Mouse (Mus musculus) lung, postnatal 36 days (tissue): ENCODE data around the gene Skap1.
"Not testable (repeated sequence)": the region's sequence is repeated elsewhere in the genome, so short reads cannot be mapped to it uniquely, and the experiment has no call there.

Experiments
- DNase-seq: peaks from one replicate; pipeline ENCODE4 v3.0.0; 2022; ENCODE audit warnings: mixed read lengths

Skap1 gene

DNA sequence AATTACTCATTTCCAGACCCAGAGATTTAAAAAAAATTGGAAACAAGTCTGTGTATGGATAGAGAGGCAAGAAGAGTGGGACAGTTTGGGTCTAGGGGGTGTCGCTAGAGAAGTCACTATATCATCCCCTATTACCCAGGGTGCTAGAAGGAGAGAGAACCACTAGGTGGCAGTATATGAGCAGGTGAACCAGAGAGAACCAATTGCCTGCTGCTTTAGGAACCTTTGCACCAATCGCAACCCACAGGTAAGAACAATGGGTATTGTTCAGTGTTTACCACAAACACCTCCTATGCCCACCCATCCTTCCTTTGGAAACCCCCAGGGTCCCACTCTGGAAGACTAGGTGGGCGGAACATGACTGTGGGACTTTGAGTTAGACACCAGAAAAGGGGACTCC, 295.6 kb downstream of the Skap1 start:
- peak; percentile 90 for DNase-seq

DNA sequence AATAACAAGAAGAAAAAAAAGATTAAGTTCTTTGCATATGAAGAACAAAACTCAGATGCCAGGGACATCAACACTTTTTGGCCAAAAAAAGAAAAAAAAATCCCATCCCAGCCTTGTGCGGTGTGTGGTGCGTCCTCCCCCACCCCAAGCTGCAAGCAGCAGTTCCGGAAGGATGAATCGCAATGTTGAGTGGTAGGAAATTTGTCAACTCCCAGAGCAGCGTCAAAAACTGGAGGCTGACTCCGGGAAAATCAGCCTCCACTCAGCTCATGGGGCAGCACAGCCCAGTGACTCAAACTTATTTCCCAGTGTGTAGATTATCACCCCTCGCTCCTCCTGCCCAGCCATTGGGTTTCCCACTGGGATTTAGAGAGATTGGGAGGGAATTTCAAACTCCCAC, 297.6 kb downstream of the Skap1 start:
- no peak for DNase-seq

DNA sequence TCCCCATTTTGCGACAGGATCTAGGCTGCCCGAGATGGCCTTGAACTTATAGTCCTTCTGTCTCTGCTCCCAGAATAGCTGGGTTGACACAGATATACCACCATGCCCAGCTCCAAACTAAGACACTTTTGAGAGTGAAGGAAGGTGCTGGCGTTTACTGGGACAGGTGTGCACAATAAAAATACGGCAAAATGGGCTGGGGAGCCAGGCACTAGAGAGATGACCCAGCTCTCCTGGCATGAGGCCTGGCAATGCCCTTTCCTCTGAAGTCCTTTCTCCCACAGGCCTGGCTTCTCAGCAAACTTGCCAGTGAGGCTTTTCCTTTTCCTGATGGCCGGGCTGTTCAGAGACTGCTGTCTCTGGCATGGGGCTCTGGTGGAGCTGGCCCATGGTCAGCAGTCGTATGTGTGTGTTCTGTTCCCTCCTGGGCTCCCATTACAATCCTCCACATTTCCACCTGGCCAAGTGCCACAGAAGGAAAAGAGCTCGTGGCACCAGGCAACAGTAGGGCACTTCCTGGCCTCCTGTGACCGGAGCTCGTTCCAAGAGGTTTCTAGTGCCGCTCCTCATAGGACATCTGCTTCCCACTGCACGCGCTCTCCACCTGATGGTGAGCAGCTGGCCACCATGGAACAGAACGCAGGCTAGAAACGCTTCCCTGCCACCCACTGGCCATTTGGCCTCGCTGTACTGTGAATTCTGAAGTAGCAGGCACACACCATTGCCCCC, 298.5 kb downstream of the Skap1 start:
- peak; percentile 55 for DNase-seq

DNA sequence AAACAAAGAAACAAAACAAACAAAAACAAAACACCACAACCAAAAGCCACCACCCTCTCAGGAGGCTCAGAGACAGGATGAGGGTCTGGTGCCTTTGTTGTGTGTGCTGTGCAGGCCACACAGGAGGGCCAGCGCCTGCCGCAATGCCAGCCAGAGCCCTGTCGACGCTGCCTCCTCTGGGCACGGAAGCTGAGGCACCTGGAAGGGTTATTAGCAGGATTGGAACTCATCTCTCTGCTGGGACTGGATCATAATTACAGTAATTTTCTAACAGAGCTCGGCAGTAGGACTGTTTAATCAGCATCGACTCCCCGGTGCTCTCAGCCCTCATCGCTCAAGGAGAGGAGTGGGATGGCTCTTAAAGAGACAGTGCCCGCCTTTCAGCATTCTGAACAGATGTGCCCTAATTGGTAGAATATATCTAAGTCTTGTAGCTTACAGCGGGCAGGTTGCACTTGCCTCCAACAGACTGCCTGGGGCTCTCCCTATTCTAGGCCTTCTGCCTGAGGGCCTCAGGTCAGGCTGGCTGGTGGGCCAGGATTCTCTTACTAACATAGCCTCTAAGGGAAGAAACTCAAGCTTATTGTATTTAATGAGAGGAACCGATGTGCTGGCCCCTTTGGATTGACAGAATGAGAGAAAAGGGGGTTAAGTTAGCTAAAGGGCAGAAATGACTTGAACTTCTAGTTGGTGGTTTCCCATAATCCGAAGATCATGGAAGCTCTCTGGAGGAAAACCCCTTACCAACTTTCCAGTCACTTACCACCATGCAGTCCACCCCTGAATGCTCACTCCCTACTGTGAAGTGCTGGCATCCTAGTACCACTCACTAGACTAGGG, 300.3 kb downstream of the Skap1 start:
- no peak for DNase-seq

DNA sequence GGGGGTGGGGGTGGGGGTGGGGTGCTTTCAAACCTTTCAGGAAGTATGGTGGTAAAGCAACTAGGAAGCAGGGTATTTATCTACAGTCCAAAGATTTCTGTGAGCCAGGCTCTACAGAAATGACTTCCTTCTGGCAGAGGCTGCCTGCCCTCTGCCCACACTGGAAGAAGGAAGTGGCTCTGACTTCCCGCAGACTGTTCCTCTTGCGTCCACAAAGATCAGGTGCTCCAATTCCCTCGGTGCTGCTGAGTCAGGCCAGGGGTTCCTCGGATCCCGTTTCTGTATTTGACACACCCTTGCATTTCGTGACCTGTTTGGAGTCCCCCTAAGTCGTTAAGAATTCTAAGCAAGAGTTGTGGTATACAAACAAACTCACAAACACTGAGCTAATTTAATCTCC, 301.3 kb downstream of the Skap1 start:
- peak; percentile 69 for DNase-seq

DNA sequence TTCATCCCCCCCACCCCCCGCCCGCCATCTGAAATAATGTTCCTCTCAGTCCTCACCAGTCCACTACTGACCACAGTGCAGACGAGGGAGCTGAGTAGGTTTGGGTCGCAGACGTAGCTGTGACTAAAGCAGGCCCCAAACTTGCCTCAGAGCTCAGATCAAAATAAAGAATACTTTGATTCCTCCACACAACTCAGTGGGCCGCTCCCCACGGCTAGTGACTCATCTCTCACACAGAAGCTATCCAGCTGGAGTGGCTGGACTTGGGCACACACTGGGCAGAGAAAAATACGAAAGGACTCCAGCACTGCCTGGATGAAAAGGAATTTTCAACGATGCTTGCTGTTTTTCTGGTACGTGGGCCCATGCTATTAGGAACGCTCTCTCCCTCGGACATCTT, 302.2 kb downstream of the Skap1 start:
- peak; percentile 33 for DNase-seq

DNA sequence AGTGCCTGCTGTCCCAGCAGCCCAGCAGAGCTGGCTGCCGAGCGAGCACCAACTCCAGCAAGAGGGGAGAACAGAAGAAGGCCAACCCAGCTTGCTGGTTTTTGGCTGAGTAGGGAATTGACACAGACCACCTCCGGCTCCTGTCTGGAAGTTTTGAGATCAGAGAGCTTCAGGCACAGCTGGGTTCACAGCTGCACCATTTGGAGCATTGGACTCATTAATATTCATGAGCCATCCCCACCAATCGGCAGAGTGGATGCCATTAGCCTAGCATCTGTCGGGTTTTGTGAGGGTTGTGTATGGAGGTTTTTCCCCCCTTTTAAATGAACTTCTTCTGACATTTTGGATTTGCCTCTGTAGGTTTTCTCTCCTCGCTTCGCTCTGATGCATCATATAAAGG, 302.7 kb downstream of the Skap1 start:
- DNase-seq: no peak

DNA sequence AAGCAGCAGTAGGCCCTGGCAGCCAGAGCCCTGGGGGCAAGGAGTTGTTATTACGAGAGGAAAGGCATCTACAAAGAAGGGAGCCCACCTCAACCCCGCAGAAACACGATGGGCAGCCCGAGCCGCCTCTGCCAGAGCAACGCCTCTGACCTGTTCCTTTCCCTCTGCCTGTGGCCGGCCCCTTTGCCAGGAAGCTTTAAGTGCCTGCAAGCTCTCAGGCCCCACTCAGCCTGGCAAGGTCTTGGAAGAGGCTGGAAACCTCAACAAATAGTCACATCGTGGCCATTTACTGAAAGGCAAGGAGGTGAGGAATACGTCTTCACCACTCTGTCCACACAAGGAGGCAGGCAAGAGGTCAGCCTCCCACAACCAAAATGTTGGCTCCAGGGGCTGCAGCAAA, 303.8 kb downstream of the Skap1 start:
- peak; percentile 71 for DNase-seq

DNA sequence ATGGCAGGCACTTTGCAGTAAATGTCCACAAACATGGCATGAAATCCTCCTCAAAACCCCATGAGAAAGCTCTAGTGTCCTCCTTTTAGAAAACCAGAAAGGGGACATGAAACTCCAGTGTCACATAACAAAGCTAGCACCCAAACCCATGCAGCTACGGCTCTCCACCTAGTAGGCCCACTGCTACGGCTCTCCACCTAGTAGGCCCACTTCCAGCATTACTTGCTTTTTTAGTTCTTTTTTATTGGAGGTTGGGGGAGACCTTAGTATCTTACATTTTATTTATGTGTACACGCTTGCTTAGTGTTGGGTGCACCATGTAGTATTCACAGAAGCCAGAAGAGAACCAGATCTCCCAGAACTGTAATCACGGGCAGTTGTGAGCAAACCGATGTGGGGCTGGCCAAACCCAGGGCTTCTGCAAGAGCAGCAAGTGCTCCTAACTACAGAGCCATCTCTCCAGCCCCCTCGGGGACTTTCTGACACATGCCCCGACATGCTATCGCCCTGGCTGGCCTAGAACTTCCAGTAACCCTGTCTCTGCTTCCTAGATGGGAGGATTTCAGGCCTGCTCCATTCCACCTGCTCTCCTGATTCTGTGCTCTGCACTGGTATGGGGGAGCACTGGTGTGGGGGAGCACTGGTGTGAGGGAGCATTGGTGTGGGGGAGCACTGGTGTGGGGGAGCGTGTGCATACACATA, 307.0 kb downstream of the Skap1 start:
- no peak for DNase-seq

DNA sequence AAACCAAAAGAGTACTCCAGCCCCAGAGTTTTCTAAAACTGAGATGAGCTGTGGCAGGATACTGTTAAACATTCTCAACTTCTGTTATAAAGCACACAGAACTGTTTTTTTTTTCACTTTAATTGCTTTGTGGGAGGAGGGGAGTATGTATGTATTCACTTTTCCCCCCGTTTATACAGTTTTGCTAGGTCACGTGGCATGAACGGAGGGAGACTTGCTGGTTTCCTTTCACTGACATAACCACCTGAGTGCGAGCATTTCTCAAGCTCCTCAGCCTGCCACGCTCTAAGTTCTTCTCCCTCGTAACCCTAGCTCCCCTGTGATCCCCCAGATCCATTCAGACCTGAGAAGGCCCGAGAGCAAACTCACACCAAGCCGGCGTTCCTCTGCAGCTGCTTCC, 308.0 kb downstream of the Skap1 start:
- DNase-seq: no peak

DNA sequence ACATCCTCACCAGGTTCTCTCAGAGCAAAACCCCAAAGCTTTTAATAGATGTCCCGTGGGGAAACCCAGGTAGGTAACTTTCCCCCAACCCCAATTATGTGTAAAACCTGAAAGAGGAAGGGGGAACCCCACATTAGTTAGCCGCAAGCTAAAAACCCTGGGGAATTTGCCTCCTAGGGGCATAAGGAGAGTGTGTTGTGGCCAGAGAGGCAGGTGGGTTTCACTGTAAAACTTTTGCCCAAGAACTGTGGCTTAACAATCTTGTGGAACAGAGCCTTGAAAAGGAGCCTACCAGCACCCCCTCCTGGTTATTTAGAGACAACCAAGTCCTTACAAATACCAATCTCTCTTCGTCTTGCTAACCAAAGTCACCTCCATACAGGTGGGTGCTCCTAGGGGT, 310.1 kb downstream of the Skap1 start:
- peak; percentile 42 for DNase-seq

DNA sequence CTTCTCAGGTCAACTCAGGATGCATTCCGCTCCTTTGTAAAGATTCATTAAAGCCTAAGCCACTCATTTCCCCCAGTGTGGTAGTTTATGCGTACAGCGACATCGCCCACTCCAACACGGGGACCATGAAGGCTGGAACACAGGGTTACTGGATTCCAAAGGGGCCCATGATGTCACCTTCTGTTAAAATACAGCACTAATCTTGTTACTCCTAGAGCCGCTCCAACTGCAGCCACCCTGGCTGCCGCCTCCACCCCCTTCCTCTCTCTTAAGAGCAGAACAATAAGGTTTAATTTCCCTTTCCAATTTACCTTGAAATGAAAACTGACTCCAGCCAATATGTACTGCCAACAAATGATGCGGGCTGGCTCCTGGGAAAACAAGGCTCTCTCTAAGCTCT, 310.7 kb downstream of the Skap1 start:
- DNase-seq: no peak

DNA sequence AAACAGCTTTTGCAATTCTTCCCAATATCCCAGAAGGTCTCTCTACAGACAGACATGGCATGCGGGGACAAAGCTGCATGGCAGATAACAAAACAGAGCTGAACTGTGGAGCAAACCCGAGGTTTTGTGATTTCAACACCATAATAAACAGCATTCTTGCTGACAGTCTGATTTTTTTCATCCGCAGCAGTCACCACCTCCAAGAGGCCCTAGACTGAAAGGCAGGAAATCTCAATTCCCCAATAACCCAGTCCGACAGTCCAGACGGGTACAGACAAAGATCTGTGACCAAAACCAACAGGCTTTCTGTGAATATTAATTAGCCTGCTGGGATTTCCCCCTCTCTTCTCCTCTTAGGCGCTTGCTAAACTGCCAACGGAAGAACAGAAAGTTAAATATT, 311.3 kb downstream of the Skap1 start:
- DNase-seq: no peak

DNA sequence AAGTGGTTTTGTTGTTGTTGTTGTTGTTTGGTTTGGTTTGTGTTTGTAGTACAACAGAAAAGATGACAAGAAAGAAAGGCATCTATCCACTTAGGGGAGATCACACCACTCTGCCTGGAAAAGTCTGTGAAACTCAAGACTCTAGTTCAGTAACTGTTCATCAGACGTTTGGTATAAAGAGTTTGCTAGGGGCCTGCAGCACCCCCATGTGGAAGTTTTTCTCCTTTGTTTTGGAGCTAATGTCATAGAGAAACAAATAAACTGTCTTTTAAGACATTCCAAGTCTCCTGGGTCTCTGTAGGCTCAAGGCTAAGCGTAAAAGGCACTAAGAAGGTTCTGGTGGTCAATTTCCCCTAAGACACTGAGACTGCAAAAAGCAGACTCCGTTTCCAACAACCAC, 311.7 kb downstream of the Skap1 start:
- DNase-seq: peak; percentile 40

DNA sequence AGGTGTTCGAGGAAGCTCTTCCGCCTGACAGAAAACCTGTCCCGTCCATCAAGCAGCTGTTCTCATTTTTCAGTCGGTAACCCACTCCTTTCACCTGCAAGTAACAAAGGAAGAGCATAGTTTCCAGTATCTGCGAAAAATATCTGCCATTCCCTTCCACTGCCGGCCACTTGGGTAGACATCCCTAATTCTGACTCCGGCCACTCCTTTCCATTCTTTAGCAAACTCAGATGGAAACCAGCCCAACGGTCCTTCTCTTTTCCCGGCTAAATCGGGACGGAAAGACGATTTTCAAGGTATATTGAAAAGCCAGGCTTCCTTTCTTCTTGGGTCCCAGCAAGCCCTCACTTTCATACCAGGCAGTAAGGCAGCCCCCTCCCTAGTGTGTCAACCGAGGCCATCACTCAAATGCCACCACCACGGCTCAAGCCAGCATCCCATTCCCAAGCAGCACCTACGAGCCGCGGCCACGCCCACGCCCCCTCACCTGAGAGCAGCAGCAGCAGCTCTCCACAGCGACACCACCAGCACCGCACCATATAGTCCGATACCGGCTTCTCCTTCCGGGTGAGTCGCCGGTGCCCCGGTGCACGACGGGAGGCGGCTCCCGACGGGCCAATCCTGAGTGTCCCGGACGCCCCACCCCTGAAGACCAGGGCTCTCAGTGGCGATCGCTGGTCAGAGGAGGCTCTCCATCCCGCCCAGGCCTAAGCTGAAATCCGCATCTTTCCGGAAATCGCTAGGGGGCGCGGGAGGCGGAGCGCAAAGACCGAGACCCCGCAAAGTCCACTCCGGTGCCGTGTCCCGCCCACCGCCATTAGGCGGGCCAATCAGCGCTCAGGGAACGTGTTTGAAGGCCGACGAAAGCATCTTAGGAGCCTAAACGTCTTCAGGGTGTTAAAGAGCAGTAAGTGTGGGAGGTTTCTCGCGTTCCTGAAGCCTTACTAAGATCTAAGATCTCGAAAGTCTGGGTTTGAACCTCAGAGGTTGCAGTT, 312.9 kb downstream of the Skap1 start, which contains the start of gene Snx11:
Gene Snx11 (minus strand): TSS at position 592 of the 995 bp plus-strand sequence.
- DNase-seq: peak; percentile 100

DNA sequence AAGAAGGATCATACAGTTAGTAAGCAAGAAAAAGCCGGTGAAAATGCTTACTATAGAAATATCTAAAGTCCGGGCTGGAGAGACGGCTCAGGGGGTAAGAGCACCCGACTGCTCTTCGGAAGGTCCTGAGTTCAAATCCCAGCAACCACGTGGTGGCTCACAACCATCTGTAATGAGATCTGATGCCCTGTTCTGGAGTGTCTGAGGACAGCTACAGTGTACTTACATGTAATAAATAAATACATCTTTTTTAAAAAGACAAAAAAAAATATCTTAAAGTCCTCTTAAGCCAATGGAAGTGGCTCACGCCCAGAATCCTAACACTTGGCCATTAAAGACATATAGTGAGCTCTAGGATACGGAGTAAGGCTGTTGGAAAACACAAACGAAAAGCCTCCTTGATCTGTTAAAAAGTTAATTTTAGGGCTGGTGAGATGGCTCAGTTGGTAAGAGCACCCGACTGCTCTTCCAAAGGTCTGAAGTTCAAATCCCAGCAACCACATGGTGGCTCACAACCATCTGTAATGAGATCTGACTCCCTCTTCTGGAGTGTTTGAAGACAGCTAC, 313.8 kb downstream of the Skap1 start:
- DNase-seq: not testable (repeated sequence)

DNA sequence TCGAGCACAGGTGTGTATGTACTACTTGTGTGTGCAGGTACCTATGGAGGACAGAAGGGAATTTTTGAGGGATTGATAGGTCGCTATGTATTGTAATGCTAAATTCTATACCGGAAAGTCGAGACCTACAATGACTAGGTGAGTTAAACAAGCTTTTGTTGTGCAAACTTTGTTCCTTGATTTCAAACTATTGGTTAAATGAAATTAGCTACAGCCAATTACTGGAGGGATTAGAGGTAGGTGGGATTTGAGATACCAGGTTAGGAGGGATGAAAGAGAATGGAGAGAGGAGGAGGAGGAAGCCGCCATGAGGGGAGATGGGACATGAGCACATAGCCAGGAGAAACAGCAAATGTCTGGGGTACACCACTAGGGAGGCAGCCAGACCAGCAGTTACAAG, 315.9 kb downstream of the Skap1 start:
- DNase-seq: no peak

DNA sequence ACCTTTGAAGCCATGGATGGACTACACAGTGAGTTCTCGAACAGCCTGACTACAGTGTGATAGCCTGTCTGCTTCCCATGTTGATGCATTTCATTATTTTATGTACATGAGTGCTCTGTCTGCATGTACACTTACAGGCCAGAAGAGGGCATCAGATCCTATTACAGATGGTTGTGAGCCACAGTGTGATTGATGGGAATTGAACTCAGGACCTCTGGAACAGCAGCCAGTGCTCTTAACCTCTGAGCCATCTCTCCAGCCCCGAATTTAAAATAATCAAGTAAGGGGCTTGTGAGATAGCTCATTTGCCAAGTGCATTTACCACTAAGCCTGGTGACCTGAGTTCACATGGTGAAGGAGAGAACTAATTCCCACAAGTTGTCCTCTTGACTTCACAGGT, 317.0 kb downstream of the Skap1 start:
- DNase-seq: no peak

DNA sequence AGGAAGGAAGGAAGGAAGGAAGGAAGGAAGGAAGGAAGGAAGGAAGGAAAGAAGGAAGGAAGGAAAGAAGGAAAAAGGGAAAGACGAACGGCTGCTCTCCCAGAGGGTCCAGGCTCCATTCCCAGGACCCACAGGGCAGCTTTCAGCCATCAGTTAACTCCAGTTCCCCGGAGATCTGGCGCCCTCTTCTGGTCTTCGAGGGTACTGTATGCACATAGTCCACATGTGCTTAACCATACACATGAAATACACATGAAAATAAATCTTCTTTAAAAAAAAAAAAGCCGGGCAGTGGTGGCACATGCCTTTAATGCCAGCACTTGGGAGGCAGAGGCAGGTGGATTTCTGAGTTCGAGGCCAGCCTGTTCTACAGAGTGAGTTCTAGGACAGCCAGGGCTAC, 320.5 kb downstream of the Skap1 start:
- DNase-seq: peak; percentile 88

DNA sequence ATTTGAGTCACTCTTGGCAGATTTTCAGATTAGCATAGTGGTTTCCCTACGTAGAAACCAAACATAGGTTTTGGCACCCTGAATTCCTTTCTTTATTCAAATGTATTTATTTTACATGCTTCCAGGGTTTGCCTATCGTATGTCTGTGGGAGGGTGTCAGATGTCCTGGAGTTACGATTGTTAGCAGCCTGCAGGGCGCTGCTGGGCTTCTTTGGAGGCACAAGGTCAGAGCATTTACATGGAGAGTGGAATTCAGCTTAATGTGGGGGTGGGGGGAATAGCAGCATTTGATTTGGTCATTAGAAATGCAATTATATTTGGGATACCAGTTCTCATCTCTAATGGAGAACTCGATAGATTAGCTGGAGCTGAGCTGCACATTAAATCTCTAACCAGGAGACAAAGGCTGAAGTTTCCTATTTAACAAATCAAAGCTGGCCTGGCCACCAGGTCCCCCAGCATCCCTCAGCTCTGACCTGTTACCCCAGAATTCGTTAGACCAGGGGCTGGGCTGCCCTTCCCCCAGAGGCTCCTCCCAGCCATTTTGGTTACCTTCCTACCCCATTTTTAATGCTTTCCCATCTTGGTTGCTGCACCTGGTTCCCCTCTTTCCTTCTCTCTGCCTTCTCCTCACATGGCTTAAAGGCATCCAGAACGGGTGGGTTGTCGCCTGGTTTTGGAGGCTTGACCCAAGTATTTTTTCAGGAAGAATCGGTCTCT, 322.5 kb downstream of the Skap1 start:
- no peak for DNase-seq
